Mouse (Mus musculus) left cerebral cortex, adult 8-10 months (tissue): Measurements from ENCODE around the gene Fam69b. TPM values are rescaled to one million over a fixed set of nuclear protein-coding genes. Genes with fewer than 3 reads are reported as not detected.

Experiments used
- DNase-seq, 2 experiments: peaks; one replicate each; pipeline ENCODE4 v3.0.0; 2022; ENCODE audit warnings: low spot score in 2 of 2
- total RNA-seq, 4 experiments: library from RNA; stranded (reverse); gene quantifications; 2 replicates each; pipeline ENCODE4 v1.2.4; 2022

The Fam69b gene
- total RNA-seq, 4 experiments from 2014 or later, result 69.1 to 74.8 (median 73.2) TPM

- no peak for DNase-seq
These were observed 5.3 kb upstream of the Fam69b start for GRCm38 (mm10) chr2:26622984-26623383.

- DNase-seq, result no peak
These were observed 2.8 kb upstream of the Fam69b start for GRCm38 (mm10) chr2:26625419-26625818.

GRCm38 (mm10) chr2:26626081-26626480, 2.2 kb upstream of the Fam69b start:
- DNase-seq, result no peak

- DNase-seq, result no peak
These were observed 658 bp downstream of the Fam69b start for GRCm38 (mm10) chr2:26628792-26629437.

- no peak for DNase-seq
These were observed 4.5 kb downstream of the Fam69b start for GRCm38 (mm10) chr2:26632541-26633395.

GRCm38 (mm10) chr2:26633953-26634530, 5.8 kb downstream of the Fam69b start:
- no peak for DNase-seq

GRCm38 (mm10) chr2:26634629-26635488, 6.6 kb downstream of the Fam69b start:
- DNase-seq, result no peak

- DNase-seq, result no peak
These were observed 7.5 kb downstream of the Fam69b start for GRCm38 (mm10) chr2:26635489-26636324.

- DNase-seq, result no peak
These were observed 8.0 kb downstream of the Fam69b start for GRCm38 (mm10) chr2:26636325-26636635.

GRCm38 (mm10) chr2:26637316-26637932, 9.2 kb downstream of the Fam69b start:
- DNase-seq, result no peak

GRCm38 (mm10) chr2:26638039-26638438, 9.8 kb downstream of the Fam69b start:
- no peak for DNase-seq

GRCm38 (mm10) chr2:26638572-26638971, 10.3 kb downstream of the Fam69b start:
- DNase-seq, result no peak

- DNase-seq, result no peak
These were observed 10.8 kb downstream of the Fam69b start for GRCm38 (mm10) chr2:26639083-26639482.

- DNase-seq, result peak; percentile 86 to 98
These were observed 11.9 kb downstream of the Fam69b start for GRCm38 (mm10) chr2:26639838-26640830.

- DNase-seq, result no peak
These were observed 12.9 kb downstream of the Fam69b start for GRCm38 (mm10) chr2:26641006-26641647.

GRCm38 (mm10) chr2:26643942-26644341, 15.7 kb downstream of the Fam69b start:
- no peak for DNase-seq

GRCm38 (mm10) chr2:26646643-26647293, 18.5 kb downstream of the Fam69b start:
- peak in 1 of 2 experiments; percentile 46 for DNase-seq

- no peak for DNase-seq
These were observed 26.4 kb downstream of the Fam69b start for GRCm38 (mm10) chr2:26654687-26655086.
